Mouse (Mus musculus): ENCODE results near the gene Qpctl. TPM values are rescaled to one million over a fixed set of nuclear protein-coding genes. Genes with fewer than 3 reads are reported as not detected.

The Qpctl gene
- polyA plus RNA-seq, 1 experiment from 2014 or later, result 13.1 TPM

DNA sequence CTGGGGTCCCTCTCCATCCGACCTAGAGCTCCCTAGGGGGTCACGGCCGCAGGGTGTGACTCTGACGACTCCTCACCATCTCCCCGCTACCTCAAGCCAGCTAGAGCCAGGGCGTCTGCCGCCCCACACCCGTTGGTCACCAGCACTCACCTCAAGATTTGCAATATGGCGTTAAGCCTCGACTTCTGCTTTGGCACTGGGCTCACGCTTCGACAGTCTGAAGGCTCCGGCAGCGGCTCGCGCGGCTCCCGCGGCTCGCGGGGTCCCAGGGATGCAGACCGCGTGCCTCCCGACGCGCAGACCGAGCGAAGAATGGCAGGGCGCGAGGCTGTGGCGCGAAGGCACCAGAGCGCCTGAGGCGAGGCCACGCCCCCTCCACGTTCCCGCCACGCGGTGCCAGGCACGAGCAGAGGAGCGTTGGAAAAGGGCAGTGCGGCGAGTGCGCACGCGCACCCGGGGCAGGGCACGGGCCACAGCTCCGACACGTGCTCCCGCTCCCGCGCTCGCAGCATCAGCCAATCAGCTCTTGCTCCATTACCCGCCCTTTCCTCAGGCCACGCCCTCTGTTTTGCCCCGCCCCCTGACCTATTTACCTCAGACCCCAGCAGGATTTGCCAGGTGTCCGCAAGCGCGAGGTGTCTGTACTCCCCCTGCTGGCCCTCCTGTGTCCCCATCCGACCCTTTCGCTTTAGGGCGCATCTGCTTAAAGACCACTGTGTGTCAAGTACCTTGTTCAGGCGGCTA is 30.9 kb downstream of the Qpctl start, which contains the start of gene Gm4969:
Gene Gm4969 (minus strand): TSS at position 341 of the 744 bp plus-strand sequence.
- no peak within 1 kb of the TSS for H3K27ac ChIP-seq (ENCODE audit: low read depth)

DNA sequence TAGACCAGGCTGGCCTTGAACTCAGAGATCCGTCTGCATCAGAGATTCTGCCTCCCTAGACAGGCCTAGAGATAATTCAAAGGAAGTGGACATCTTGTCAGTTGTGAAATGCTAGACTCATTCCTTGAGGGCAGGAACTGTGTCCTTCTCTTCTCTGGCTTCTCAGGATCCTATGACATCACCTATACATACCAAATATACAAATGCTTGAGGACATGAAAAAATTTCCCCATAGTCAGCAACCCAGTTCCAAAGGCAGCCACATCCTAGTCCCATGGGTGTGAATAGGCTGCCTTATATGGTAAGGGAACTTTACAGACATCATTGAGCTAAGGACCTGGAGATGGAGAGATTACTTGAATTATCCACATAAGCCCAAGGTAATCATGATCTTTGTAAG is 39.5 kb downstream of the Qpctl start:
- Histone ChIP-seq H3K27me3 (ENCODE audit: insufficient read depth, low read length) (no peaks in the 10 kb centered on the region), H3K4me1 (ENCODE audit: insufficient read depth) (no peaks in the 10 kb centered on the region), H3K9ac (no peak overlapping the region), H3K27ac (ENCODE audit: low read depth) (no peak overlapping the region), H3K36me3 (ENCODE audit: insufficient read depth) (no peaks in the 10 kb centered on the region), H3K4me3 (ENCODE audit: low read depth, low read length) (no peak overlapping the region), H3K4me2 (no peak overlapping the region), H3K9me3 (ENCODE audit: low read depth, low read length) (no peaks in the 10 kb centered on the region)
- 79% methylated on average over 1 of the region's 1 CpGs for WGBS
- no peak for DNase-seq
- ATAC-seq (ENCODE audit: insufficient read depth), result no peak
- no peak for TF ChIP-seq CTCF (IDR thresholded peaks at IDR 0.05; ENCODE audit: low read depth)

More for the DNA sequence above, 30.9 kb downstream of the Qpctl start, which contains the start of gene Gm4969:
- DNase-seq, result peak; percentile 76
- Histone ChIP-seq H3K36me3 (ENCODE audit: insufficient read depth) (no peaks in the 10 kb centered on the region), H3K9ac (no peak within 1 kb of the TSS), H3K27me3 (ENCODE audit: insufficient read depth, low read length) (no peaks in the 10 kb centered on the region), H3K9me3 (ENCODE audit: low read depth, low read length) (peaks cover 8% of the 10 kb centered on the region), H3K4me1 (ENCODE audit: insufficient read depth) (peaks cover 12% of the 10 kb centered on the region; the same call in 1 of the 2 replicates), H3K4me3 (ENCODE audit: low read depth, low read length) (peak within 1 kb of the TSS; percentile 67), H3K4me2 (peak within 1 kb of the TSS; percentile 55)
- TF ChIP-seq CTCF (IDR thresholded peaks at IDR 0.05; ENCODE audit: low read depth), result peak; percentile 59
- 0 out of 2 replicates have a peak, but pooled peaks have one; percentile 2 for ATAC-seq (ENCODE audit: insufficient read depth)
- WGBS, result 22% methylated on average over 64 of the region's 64 CpGs

DNA sequence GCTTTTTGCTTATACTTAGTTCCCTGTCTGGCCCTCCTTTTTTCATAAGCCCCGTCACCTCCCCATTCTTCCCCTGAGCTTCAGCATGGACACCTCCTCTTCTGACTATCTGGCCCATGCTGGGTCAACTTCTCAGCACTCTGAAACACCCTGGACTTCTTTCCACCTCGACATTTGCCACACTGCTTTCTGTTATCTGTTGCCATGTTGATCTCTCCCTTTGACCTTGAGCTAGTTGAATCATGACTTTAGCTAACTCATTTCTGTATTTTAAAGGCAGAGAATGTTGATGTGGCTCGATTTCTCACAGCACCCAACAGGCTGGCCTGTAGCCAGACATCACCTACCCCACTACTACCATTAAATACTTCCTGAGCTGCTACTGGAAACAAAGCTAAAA is 41.7 kb downstream of the Qpctl start:
- Histone ChIP-seq H3K27me3 (ENCODE audit: insufficient read depth, low read length) (no peaks in the 10 kb centered on the region), H3K4me1 (ENCODE audit: insufficient read depth) (no peaks in the 10 kb centered on the region), H3K27ac (ENCODE audit: low read depth) (no peak overlapping the region), H3K36me3 (ENCODE audit: insufficient read depth) (no peaks in the 10 kb centered on the region), H3K9ac (no peak overlapping the region), H3K4me3 (ENCODE audit: low read depth, low read length) (no peak overlapping the region), H3K4me2 (no peak overlapping the region), H3K9me3 (ENCODE audit: low read depth, low read length) (no peaks in the 10 kb centered on the region)
- ATAC-seq (ENCODE audit: insufficient read depth) (no peak), DNase-seq (no peak)
- 46% methylated on average over 3 of the region's 3 CpGs for WGBS
- TF ChIP-seq CTCF (IDR thresholded peaks at IDR 0.05; ENCODE audit: low read depth), result no peak

DNA sequence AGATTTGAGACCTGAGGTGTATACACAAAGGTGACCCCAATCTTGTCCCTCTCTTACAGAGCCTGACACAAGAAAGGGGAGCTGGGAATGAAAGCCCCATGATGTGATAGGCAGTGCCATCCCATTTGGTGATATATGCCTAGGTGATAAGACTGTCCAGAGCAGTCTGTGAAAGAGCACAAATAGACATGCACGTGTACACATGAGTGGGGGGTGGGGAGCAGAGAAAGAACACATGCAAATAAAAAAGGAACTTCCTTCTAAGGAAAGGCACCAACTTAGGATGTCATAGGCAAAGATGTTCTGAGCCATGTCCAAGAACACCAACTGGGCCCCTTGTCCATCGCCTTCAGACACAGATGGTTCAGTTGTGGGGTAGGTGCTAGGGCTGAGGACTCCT is 44.6 kb downstream of the Qpctl start:
- 65% methylated on average over 2 of the region's 2 CpGs for WGBS
- Histone ChIP-seq H3K36me3 (ENCODE audit: insufficient read depth) (no peaks in the 10 kb centered on the region), H3K27me3 (ENCODE audit: insufficient read depth, low read length) (no peaks in the 10 kb centered on the region), H3K4me3 (ENCODE audit: low read depth, low read length) (no peak overlapping the region), H3K27ac (ENCODE audit: low read depth) (no peak overlapping the region), H3K9ac (no peak overlapping the region), H3K9me3 (ENCODE audit: low read depth, low read length) (no peaks in the 10 kb centered on the region), H3K4me1 (ENCODE audit: insufficient read depth) (no peaks in the 10 kb centered on the region), H3K4me2 (no peak overlapping the region)
- DNase-seq (no peak), ATAC-seq (ENCODE audit: insufficient read depth) (no peak)
- TF ChIP-seq CTCF (IDR thresholded peaks at IDR 0.05; ENCODE audit: low read depth), result no peak

DNA sequence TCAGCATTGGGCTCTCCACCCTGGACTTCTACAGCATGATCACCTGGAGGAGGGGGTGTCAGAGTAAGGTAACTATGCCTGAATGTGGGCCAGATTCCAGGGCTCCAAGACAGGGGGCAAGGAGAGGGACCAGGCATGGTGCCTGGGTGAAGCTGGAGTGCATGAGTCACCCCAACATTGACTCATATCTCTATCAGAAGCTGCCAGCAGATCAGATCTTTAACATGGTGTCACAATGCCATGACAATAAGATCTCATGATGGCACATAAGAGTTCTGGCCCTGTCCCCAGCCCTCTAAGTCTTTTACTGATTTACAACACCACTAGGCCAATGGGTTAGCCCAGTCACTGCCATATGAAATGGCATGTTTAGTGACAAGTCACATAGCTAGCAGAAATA is 45.4 kb downstream of the Qpctl start:
- Histone ChIP-seq H3K27me3 (ENCODE audit: insufficient read depth, low read length) (no peaks in the 10 kb centered on the region), H3K36me3 (ENCODE audit: insufficient read depth) (no peaks in the 10 kb centered on the region), H3K9me3 (ENCODE audit: low read depth, low read length) (no peaks in the 10 kb centered on the region), H3K4me3 (ENCODE audit: low read depth, low read length) (no peak overlapping the region), H3K4me1 (ENCODE audit: insufficient read depth) (no peaks in the 10 kb centered on the region), H3K4me2 (no peak overlapping the region), H3K27ac (ENCODE audit: low read depth) (no peak overlapping the region), H3K9ac (no peak overlapping the region)
- no peak for DNase-seq
- no peak for TF ChIP-seq CTCF (IDR thresholded peaks at IDR 0.05; ENCODE audit: low read depth)
- ATAC-seq (ENCODE audit: insufficient read depth), result no peak

DNA sequence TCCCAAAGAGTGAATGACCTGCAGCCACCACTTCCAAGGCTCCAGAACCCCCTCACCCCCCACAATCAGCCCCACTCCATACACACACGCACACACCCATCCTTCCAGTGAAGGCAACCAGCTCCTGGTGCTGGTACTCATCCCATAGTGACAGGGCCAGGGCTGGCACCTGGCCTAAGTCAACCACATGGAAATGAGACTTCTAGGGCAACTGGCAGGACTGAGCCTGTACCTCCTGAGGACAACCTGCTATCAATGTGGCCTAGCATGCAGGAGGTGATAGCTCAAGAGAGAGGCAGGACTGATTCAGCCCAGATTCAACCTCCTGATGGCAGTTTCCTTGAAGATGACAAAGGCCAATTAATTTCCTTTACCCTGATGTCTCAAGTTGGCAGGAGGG is 48.8 kb downstream of the Qpctl start:
- Histone ChIP-seq H3K36me3 (ENCODE audit: insufficient read depth) (peaks cover 16% of the 10 kb centered on the region), H3K9ac (no peak overlapping the region), H3K9me3 (ENCODE audit: low read depth, low read length) (no peaks in the 10 kb centered on the region), H3K4me3 (ENCODE audit: low read depth, low read length) (no peak overlapping the region), H3K27ac (ENCODE audit: low read depth) (no peak overlapping the region), H3K4me1 (ENCODE audit: insufficient read depth) (peaks cover 8% of the 10 kb centered on the region; the same call in 1 of the 2 replicates), H3K27me3 (ENCODE audit: insufficient read depth, low read length) (no peaks in the 10 kb centered on the region), H3K4me2 (no peak overlapping the region)
- ATAC-seq (ENCODE audit: insufficient read depth) (no peak), DNase-seq (no peak)
- 67% methylated on average over 1 of the region's 1 CpGs for WGBS
- no peak for TF ChIP-seq CTCF (IDR thresholded peaks at IDR 0.05; ENCODE audit: low read depth)

DNA sequence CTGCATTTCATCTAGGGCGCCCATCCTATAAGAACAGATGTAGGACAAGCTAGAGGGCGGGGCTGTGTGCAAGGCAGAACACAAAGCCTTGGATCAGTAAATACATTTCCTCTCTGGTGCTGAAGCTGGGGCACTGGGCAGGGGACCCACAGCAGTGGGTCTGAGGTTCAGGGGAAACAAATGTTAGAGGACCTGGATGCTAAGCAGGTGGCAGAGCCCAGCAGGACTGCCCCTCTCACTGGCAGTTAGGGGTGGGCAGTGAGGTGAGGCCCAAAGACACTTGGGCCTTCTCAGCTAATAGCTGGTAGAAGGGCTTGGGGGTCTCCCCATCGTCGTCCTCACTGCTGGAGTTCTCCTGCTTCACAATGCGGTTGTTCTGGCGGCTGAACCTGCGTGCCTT is 50.3 kb downstream of the Qpctl start:
- Histone ChIP-seq H3K4me2 (no peak overlapping the region), H3K27ac (ENCODE audit: low read depth) (no peak overlapping the region), H3K4me1 (ENCODE audit: insufficient read depth) (peaks cover 8% of the 10 kb centered on the region; the same call in 1 of the 2 replicates), H3K36me3 (ENCODE audit: insufficient read depth) (peaks cover 16% of the 10 kb centered on the region), H3K9me3 (ENCODE audit: low read depth, low read length) (no peaks in the 10 kb centered on the region), H3K27me3 (ENCODE audit: insufficient read depth, low read length) (no peaks in the 10 kb centered on the region), H3K4me3 (ENCODE audit: low read depth, low read length) (no peak overlapping the region), H3K9ac (no peak overlapping the region; the same call in 1 of the 2 replicates)
- no peak for DNase-seq
- 56% methylated on average over 7 of the region's 7 CpGs for WGBS
- no peak for TF ChIP-seq CTCF (IDR thresholded peaks at IDR 0.05; ENCODE audit: low read depth)
- ATAC-seq (ENCODE audit: insufficient read depth), result no peak
